Mouse (Mus musculus): ENCODE data around the gene Fras1.

Fras1 gene

GRCm38 (mm10) chr5:96702706-96703625, 329.2 kb downstream of the Fras1 start:
- no peak for DNase-seq

GRCm38 (mm10) chr5:96708515-96708914, 334.8 kb downstream of the Fras1 start:
- DNase-seq: no peak

GRCm38 (mm10) chr5:96712089-96712684, 338.4 kb downstream of the Fras1 start:
- DNase-seq: no peak

GRCm38 (mm10) chr5:96712799-96713198, 339.0 kb downstream of the Fras1 start:
- no peak for DNase-seq

GRCm38 (mm10) chr5:96716273-96717034, 342.7 kb downstream of the Fras1 start:
- DNase-seq: no peak

- DNase-seq: no peak
These were observed 343.9 kb downstream of the Fras1 start for GRCm38 (mm10) chr5:96717690-96718089.

- DNase-seq: no peak
These were observed 344.8 kb downstream of the Fras1 start for GRCm38 (mm10) chr5:96718601-96719000.

- no peak for DNase-seq
These were observed 345.5 kb downstream of the Fras1 start for GRCm38 (mm10) chr5:96719221-96719620.

- no peak for DNase-seq
These were observed 348.9 kb downstream of the Fras1 start for GRCm38 (mm10) chr5:96722690-96723089.

GRCm38 (mm10) chr5:96739138-96739878, 365.6 kb downstream of the Fras1 start:
- no peak for DNase-seq

GRCm38 (mm10) chr5:96747195-96747984, 373.6 kb downstream of the Fras1 start:
- no peak for DNase-seq

GRCm38 (mm10) chr5:96757615-96758014, 383.9 kb downstream of the Fras1 start:
- no peak for DNase-seq

- DNase-seq: no peak
These were observed 388.3 kb downstream of the Fras1 start for GRCm38 (mm10) chr5:96762021-96762420.

- peak; percentile 34 for DNase-seq
These were observed 395.2 kb downstream of the Fras1 start for GRCm38 (mm10) chr5:96768846-96769471.

- DNase-seq: no peak
These were observed 409.9 kb downstream of the Fras1 start for GRCm38 (mm10) chr5:96783506-96784288.

GRCm38 (mm10) chr5:96785096-96785495, 411.3 kb downstream of the Fras1 start:
- no peak for DNase-seq

GRCm38 (mm10) chr5:96792422-96792821, 418.7 kb downstream of the Fras1 start:
- no peak for DNase-seq

GRCm38 (mm10) chr5:96792936-96793718, 419.4 kb downstream of the Fras1 start, which contains the start of gene Anxa3:
Anxa3 (plus strand) TSS chr5:96793339.
- DNase-seq: no peak

- DNase-seq: no peak
These were observed 420.3 kb downstream of the Fras1 start for GRCm38 (mm10) chr5:96793953-96794635.

Measured in cerebellum, adult 8-10 months (tissue).